Mouse (Mus musculus) testis, postnatal 14 days (tissue): Measurements from ENCODE around the gene R3hdm2.

ENCODE experiments used
- DNase-seq: peaks from one replicate; pipeline ENCODE4 v3.0.0; 2021; ENCODE audit warnings: low spot score

Gene R3hdm2

DNA sequence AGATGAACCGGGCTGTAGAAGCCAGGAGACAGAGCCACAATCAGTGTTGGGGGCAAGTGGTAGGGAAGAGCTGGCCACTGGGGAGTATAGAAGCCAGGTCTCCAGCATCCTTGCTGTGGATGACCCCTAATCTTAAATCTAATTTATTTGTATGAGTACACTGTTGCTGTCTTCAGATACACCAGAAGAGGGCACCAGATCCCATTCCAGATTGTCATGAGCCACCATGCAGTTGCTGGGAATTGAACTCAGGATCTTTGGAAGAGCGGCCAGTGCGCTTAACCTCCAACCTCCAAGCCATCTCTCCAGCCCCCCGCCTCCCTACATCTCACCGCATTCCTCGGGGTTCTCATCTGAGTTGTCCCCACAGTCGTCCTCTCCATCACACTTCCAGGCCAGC, 166.4 kb downstream of the R3hdm2 start:
- no peak for DNase-seq

DNA sequence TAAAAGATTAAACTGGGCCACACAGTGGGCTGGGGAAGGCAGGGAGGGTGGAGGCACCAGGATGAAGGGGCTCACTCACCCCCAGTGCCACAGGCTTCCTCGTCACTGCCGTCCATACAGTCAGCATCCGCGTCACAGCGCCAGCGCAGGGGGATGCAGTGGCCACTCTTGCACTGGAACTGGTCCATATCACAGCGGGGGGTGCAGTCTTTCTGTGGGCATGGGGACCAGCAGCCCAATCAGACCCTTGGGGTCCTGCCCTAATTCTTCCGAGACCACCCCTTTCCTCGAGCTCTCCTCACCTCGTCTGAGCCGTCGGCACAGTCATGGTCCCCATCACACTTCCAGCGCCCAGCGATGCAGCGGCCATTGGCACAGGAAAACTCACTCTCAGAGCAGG, 168.1 kb downstream of the R3hdm2 start:
- no peak for DNase-seq
